Mouse (Mus musculus) heart, adult 2 months (tissue): ENCODE data around the gene Zswim8.

Source experiments
- CTCF ChIP-seq: fragments of 200-600 bp; IDR thresholded peaks from 2 replicates; pipeline ENCODE4 v1.8.1; 2022; ENCODE audit warnings: antibody characterized with exemption, mild to moderate bottlenecking, moderate library complexity
- POLR2A ChIP-seq: fragments of 200-500 bp; IDR thresholded peaks from 2 replicates; pipeline ENCODE4 v1.6.1; 2011; ENCODE audit warnings: mild to moderate bottlenecking, low read depth, low read length, control low read depth; ENCODE audit not compliant: insufficient read depth

- TF ChIP-seq CTCF (no peak), POLR2A (no peak)
Observed at GRCm38 (mm10) chr14:20694185-20694883, 13.0 kb upstream of the Zswim8 start.
